Mouse (Mus musculus) embryo, embryonic 11 days (tissue): ENCODE measurements around the gene Ank2.

Experiments
- DNase-seq: peaks from one replicate; pipeline ENCODE4 v3.0.0-alpha.2; 2015

Gene Ank2

DNA sequence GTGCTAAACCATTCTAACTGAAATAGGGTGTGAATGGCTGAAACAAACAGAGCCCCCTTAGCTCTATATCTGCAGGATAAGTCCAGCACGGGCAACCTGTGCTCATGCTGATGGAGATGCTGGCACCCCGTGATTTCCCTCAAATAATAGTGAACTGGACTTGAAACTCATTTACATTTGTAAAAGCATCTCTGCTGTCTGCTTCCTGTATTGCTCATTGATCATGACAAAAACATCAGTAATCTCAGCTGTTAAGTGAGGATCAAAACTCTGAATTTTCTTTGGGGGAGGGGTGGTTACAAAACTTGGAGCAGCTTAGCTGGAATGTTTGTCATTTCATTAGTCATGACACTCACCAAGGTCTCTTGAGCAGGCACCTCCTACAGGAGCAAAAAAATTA is 533.4 kb downstream of the Ank2 start:
- DNase-seq, result no peak

DNA sequence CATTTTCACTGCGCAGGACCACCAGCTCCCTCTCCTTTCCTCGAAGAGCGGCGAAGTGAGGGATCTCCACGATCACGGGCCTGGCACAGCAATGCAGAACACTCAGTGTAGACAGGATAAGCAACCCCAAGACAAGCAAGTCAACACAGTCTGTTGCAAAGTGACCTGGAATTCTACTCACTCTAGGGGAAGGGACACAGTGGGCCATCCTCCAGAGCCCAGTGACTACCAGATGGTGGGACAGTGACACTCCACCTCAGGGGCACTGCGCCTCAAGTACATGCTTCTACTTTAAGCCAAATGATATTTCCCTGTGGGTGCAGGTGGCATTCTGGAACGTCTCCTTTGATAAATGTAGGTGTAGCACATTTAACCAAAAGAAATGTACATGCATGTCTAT is 536.8 kb downstream of the Ank2 start:
- DNase-seq, result no peak

DNA sequence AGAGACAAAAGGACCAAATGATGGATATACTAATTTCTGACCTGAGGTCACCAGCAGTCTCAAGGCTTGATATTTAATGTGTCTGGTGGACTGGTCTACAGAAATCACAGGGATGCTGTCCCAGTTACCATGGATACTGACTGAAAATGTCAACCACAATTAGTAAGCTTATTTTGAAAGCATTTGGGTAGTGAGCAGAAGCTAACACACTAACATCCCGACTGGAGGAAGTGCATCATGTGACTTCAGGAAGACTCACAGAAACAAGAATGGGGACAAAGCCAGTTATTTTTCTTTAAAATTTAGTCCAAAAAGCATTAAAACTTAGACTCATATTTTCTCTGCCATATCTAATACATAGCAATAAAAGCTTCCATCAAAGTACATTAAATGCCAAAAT is 546.5 kb downstream of the Ank2 start:
- no peak for DNase-seq

DNA sequence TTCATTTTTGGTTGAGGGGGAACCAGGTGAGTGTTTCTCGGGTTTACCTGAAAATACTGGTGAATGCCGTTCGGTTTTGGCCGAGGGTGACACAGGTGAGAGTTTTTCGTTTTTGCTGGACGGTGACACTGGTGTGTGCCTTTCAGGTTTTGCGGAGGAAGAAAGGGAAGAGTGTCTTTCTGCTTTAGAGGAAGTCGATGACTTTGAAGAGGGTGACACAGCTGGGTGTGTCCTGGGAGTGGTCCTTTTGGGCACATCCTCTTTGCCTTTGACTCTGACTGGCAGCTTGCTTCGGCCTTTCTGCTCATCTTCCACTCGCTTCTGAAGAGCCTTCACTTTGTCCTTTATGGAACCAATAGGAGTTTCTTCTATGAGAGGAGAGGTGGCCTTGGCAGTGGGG is 552.6 kb downstream of the Ank2 start:
- no peak for DNase-seq

DNA sequence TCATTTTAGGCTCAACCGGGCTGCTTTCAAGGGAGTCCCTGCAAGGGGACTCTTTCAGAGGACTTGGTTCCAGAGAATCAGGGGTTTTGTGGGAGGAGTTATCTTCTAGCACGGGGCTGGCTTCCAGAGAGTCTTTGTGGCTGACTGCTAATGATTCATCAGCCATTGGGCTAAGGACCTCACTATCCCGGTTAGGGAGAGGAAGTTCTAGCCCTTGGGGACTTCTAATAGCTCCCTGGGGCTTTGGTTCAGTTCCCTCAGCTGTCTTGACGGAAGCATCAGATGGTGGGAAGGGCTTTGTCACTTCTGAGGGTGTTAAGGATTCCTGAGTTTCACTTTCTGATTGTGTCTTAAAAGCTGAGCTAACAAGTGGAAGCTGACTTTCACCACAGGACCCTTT is 554.3 kb downstream of the Ank2 start:
- no peak for DNase-seq

DNA sequence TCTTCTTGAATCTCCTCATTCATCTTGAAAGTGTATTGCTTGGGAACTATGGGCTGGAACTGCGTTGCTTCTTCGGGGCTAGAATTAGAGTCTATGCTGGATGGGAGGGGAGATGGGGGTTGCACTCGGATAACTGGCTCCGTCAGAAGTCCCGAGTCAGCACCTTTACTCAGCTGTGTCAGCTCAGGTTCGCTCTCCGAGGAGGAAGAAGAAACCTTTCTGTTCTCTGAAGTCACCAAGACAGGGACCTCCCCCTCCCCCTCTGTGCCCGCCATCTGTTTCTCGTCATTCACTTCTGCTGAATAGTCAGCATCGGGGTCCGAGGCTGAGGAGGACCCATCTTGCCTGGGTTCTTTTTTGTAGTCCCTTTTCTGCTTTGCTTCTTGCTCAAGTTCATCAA is 555.1 kb downstream of the Ank2 start:
- DNase-seq, result peak; percentile 39

DNA sequence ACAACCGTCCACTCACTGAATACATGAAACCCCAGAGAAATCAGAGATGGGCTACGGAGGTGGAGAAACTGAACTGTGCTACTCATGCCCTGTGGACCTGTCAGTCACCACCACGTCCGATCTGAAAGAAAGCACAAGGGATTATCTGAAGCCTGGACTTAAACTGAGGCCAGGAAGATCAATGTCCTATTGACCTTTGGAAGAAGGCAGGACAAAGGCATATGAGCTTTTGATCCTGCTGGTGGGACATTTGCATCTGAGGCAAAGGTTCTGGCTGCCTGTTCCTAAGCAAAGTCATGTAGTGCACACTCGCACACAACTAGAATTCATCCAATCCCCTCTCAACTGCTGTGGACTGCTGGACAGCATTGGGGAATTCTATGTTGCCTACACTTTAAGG is 558.7 kb downstream of the Ank2 start:
- no peak for DNase-seq

DNA sequence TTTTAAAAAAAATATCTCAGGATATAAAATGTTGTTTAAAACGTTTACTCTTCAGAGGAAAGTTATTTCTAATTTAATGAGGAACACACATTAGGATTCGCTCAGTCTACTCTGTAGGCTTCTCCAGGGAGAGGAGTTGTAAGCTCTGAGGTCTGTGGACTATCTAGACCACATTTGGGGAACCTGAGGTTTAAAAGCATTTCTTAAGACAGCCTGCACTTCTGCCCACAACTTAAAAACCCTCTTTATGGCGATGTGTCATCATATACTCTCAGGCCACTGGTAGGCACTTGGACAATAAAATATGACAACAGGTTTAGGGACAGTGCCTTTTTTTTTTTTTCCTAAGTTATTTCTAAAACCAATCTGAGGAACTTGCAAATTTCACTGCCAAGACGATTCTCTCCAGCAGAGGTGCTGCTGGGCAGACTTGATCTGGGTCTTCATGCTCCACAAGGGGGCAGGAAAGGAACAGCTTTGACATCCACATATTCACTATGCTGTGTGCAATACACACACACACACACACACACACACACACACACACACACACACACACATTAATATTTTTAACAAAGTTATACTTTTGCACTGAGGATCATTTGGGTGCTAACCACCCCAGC is 567.2 kb downstream of the Ank2 start:
- peak; percentile 46 for DNase-seq

DNA sequence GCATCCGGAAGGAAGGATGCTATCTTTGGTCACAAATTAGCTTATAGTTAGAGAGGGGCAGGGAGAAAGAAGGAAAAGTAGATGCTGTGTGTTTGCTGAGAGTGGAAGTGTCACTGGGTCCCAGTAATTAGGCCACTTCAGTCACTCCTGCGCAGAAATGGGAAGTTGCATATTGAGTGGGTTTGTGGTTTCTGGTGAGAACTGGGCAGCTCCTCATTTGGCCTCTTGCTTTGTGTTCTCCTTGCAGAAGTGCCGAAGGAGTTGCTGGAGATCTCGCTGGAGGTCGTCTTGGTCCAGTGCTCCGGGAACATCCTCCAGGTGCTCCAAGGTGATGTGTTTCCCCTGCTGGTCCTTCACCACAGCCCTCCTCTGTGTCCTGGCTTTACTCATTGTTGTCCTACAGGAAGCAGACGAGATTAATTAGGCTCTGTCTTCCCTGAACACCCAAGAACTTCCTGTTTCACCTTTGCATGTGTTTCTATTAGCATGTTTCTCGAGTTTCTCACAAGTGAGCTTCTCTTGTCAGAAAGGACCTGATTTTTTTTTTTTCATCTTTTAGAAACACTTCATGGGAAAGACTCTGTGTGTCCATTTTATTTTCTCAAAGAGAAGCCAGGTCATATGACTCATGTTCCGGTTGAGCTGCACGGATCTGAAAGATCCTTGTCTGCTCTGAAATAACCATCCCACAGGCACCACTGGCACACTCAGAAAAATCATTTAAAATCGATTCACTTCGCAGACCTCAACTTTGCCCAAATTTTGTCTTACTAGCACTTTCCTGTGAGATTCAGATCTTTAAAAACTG is 575.4 kb downstream of the Ank2 start:
- DNase-seq, result no peak

DNA sequence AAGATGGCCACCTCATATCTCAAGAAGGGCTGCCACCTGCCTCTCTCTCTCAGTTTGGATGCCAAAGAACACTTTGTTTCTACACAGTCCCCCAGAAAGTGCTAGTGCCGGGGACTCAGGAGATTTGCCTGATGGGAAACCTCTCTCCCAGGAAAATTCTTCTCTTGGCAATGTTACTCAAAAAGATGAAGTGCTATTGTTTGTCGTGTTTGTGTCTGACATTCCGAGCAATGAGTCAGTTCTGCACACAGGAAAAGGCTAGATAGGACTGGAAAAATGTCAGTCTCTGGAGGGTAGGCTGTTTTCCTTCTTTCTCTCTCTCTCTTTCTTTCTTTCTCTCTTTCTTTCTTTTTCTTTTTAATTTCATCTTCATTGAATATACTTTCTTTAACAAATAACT is 577.2 kb downstream of the Ank2 start:
- DNase-seq, result no peak

DNA sequence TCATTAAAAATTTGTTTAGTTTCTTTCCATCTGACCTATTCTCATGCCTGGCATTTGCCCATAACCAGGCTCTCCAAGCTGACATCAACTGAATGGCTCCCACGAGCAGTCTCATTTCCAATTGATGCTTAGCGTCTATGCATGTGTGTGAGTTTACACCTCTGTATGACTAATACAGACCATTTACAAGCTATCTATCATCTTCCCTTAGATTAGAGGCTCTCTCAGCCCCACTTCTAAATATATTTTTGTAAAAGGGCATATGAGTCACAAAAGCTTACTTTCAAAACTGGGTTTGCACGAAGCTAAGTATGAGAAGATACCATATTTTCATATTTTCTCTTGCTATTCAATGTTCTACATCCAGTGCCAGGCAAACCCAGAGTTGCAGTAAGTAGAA is 578.9 kb downstream of the Ank2 start:
- DNase-seq, result no peak

DNA sequence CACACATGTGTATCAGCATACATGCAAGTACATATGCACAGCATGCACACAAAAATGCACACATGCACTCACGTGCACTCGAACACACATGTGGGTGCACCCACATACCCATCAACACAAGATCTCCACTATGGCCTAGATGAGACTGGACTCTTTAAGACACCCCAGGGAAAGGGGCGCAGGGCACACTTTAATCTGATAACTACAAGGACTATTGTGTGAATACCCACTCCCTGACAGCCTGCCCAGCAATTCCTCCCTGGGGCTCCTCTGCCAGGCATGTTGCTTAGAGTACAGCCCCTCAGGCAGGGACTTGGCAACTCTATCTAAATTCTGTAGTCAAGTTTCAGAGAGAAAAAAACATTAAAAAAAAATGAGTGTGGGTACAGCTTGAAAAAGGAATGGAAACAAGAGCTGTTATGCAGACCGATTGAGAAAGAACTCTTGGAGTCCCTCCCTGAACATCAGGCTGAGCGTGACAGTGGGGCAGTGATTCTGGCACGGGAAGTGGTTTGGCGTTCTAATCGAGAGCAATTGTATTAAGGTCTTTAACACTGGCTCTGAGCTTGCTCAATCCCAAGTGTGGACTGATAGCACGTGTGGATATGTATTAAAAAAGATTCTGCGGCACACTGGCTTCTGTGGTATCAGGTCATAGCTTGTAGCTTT is 580.2 kb downstream of the Ank2 start:
- DNase-seq, result no peak

DNA sequence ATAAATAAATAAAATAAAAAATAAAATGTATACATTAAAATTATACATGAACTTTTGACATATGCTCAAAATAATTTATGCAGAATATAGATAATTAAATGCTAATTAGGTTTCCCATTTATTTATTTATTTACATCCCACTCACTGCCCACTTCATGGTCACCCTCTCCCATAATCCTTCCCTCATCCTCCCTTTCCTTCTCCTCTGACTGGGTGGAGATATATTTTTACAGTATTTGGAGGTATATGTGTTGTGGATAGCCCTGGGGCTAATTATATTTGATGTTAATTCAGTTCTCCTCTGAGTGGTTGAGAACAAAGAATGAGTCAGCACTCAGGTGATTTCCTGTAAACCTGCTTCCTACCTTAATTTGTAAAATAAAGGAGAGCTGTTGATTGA is 582.8 kb downstream of the Ank2 start:
- DNase-seq, result no peak

DNA sequence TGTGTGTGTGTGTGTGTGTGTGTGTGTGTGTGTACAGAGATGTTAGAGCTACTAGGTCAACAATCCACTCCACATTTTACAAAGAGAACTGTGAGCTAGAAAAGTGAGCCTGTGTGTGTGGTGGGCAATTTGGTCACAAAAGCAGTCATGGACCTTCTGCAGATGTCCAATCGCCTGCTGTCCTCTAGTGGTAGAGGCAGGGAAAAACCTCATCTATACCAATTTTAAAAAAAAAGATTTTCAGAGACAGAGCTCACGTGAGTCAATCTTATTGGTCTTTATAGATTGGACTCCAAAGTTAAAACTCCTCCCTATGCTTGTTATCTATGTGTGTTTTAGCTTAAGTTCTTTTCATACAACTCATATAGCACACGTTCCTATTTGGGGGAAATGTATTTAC is 595.6 kb downstream of the Ank2 start:
- DNase-seq, result peak; percentile 76

DNA sequence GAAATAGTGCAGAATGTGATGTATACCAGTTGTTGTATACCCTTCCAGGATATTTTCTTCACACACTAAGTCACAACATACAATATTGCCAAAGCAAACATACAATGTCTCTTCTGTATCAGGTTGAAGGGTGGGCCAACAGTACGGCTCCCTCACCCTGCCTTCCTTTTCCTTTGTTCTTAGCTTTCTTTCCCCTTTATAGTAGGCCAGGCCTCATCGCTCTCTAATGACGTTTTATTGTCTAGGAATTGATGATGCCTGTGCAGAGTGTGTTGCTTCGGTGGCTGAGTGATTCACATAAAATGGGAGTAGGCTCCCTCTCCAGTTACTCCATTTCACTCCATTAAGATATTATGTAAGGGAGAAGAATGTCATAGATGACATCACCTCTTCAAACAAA is 612.5 kb downstream of the Ank2 start:
- no peak for DNase-seq

DNA sequence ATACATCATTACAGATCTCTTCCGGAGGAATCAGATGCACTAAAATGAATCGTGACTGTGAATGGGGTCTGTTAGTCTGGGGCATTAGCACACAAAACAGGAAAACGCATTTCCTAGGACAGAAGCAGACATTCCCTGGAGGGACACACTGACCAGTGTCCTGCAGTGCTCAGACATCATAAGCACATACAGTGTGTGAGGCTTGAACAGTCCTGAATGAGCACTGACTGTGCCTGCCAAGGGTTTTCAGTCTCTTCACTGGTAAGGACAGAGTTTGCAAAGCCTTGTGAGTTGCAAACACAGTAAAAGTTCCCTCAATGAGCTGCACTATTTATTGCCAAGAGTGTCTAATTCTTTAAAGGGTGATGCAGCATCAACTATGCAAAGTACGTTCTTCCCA is 613.1 kb downstream of the Ank2 start:
- DNase-seq, result no peak

DNA sequence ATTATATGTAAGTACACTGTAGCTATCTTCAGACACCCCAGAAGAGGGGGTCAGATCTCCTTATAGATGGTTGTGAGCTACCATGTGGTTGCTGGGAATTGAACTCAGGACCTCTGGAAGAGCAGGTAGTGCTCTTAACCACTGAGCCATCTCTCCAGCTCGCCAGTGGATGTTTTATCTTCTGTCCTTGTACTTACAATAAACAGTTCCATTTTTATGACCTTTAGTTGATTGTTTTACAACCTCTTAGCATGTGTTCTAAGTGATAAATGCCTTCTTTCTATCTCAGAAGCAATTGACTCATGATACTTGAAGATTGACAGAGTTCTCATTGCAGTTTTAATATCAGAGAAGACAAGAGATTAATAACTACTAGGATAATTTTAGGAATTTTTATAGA is 620.9 kb downstream of the Ank2 start:
- no peak for DNase-seq
